Mouse (Mus musculus): ENCODE results near the gene Cpeb3. TPM values are rescaled to one million over a fixed set of nuclear protein-coding genes. Genes with fewer than 3 reads are reported as not detected.
"Not testable (repeated sequence)": the region's sequence is repeated elsewhere in the genome, so short reads cannot be mapped to it uniquely, and the experiment has no call there.

Gene Cpeb3
- polyA plus RNA-seq, 1 experiment, result 0.57 TPM

DNA sequence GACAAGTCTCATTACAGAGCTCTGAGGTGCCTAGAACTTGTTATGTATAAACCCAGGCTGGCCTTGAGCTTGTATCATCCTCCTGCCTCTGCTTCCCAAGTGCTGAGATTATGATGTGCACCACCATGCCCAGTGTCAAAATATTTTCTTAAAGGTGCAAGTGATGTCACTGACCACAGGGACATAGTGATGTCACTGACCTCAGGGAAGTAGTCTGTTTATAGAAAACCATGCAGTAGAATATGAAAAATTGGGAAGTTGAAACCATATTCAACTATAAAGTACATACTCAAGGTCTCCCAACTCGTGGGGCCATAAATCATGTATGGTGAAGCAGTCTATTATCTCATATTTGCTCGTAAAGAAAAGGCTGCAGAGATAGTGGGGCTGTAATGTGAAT lies 71.3 kb downstream of the Cpeb3 start:
- Histone ChIP-seq H3K79me2 (ENCODE audit: control insufficient read depth, insufficient read depth) (no peaks in the 10 kb centered on the region), H3K27me3 (ENCODE audit: control insufficient read depth, insufficient read depth, insufficient read length) (no peaks in the 10 kb centered on the region), H3K4me3 (ENCODE audit: insufficient read depth, poor library complexity, severe bottlenecking) (no peak overlapping the region), H3K36me3 (ENCODE audit: control insufficient read depth, insufficient read depth) (no peaks in the 10 kb centered on the region), H3K79me3 (ENCODE audit: low read depth) (no peaks in the 10 kb centered on the region), H3ac (ENCODE audit: control insufficient read depth, insufficient read length, low read depth) (no peak overlapping the region)
- TF ChIP-seq FOSL1 (IDR thresholded peaks at IDR 0.05; ENCODE audit: insufficient read depth, low read length, poor library complexity, severe bottlenecking) (no peak), MYOG (IDR thresholded peaks at IDR 0.05; ENCODE audit: control insufficient read depth, extremely low read depth, insufficient read length) (no peak), MAX (IDR thresholded peaks at IDR 0.05) (no peak), CTCF (IDR thresholded peaks at IDR 0.05; ENCODE audit: control insufficient read depth, insufficient read depth, insufficient read length) (no peak), CEBPB (IDR thresholded peaks at IDR 0.05; ENCODE audit: low read depth) (no peak), MYOD1 (IDR thresholded peaks at IDR 0.05; ENCODE audit: control insufficient read depth, insufficient read length, low read depth) (no peak), USF1 (IDR thresholded peaks at IDR 0.05; ENCODE audit: low read depth) (no peak)

DNA sequence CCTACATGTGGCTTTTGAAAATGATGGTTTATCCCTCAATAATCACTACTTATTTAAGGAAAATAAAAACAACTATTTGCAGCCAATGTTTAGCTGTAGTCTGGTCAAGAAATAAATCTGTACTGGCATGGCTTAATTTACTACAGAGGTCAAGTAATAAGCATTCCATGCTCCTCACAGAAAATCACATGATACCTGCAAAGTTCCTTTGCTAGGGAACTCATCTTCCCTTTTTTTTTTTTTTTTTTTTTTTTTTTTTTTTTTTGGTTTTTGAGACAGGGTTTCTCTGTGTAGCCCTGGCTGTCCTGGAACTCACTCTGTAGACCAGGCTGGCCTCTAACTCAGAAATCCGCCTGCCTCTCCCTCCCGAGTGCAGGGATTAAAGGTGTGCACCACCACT lies 72.9 kb downstream of the Cpeb3 start:
- H3K79me2 ChIP-seq (ENCODE audit: control insufficient read depth, insufficient read depth); H3K27me3 ChIP-seq (ENCODE audit: control insufficient read depth, insufficient read depth, insufficient read length); H3ac ChIP-seq (ENCODE audit: control insufficient read depth, insufficient read length, low read depth); H3K36me3 ChIP-seq (ENCODE audit: control insufficient read depth, insufficient read depth); H3K79me3 ChIP-seq (ENCODE audit: low read depth); H3K4me3 ChIP-seq (ENCODE audit: insufficient read depth, poor library complexity, severe bottlenecking): not testable (repeated sequence)

DNA sequence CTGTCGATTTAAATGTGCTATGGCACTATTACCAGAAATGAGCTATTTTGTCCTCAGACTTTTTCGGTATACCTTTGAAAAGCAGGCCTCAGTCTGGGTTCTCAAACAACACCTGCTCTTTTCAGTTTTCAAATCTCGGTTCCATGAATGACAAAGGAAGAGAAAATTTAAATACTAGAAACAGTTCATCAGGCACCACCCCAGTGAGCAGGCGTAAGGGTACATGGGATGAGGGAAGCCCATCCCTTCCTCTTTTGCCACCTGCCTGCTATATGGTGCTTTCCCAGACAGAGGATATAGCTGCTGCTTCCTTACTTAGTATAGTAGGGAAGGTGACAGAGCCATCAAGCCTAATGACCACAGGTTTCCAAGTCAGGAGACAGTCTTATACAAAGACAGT lies 74.7 kb downstream of the Cpeb3 start:
- Histone ChIP-seq H3K36me3 (ENCODE audit: control insufficient read depth, insufficient read depth) (no peaks in the 10 kb centered on the region), H3K79me2 (ENCODE audit: control insufficient read depth, insufficient read depth) (no peaks in the 10 kb centered on the region), H3ac (ENCODE audit: control insufficient read depth, insufficient read length, low read depth) (no peak overlapping the region), H3K27me3 (ENCODE audit: control insufficient read depth, insufficient read depth, insufficient read length) (no peaks in the 10 kb centered on the region), H3K4me3 (ENCODE audit: insufficient read depth, poor library complexity, severe bottlenecking) (no peak overlapping the region), H3K79me3 (ENCODE audit: low read depth) (no peaks in the 10 kb centered on the region)
- TF ChIP-seq MAX (IDR thresholded peaks at IDR 0.05) (no peak), MYOG (IDR thresholded peaks at IDR 0.05; ENCODE audit: control insufficient read depth, extremely low read depth, insufficient read length) (no peak)

DNA sequence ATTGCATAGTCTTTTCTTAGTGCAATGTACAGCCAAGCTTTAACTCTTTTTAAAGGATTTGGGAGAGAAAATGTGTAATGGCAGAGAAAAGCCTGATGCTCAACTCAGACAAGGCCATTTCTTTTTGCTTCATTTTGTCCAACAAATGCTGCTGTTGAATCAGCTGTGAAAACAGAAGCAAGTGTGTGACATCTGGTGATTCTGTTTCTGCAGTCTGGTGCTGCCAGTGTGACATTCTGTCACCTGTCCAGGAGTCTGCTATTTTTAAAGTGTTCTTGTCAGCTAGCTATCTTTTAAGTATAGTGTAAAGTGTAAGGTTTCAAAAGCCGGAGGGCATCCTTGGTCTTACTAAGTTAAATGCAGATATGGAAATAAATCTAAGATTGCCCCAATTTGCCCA lies 76.7 kb downstream of the Cpeb3 start:
- H3ac ChIP-seq (ENCODE audit: control insufficient read depth, insufficient read length, low read depth), result no peak overlapping the region
- TF ChIP-seq MYOG (IDR thresholded peaks at IDR 0.05; ENCODE audit: control insufficient read depth, extremely low read depth, insufficient read length) (no peak), FOSL1 (IDR thresholded peaks at IDR 0.05; ENCODE audit: insufficient read depth, low read length, poor library complexity, severe bottlenecking) (no peak), MAX (IDR thresholded peaks at IDR 0.05) (no peak), USF1 (IDR thresholded peaks at IDR 0.05; ENCODE audit: low read depth) (no peak), MYOD1 (IDR thresholded peaks at IDR 0.05; ENCODE audit: control insufficient read depth, insufficient read length, low read depth) (no peak), CTCF (IDR thresholded peaks at IDR 0.05; ENCODE audit: control insufficient read depth, insufficient read depth, insufficient read length) (no peak), CEBPB (IDR thresholded peaks at IDR 0.05; ENCODE audit: low read depth) (no peak)
- no peaks in the 10 kb centered on the region for H3K79me2 ChIP-seq (ENCODE audit: control insufficient read depth, insufficient read depth)
- H3K36me3 ChIP-seq (ENCODE audit: control insufficient read depth, insufficient read depth), result no peaks in the 10 kb centered on the region
- no peaks in the 10 kb centered on the region for H3K27me3 ChIP-seq (ENCODE audit: control insufficient read depth, insufficient read depth, insufficient read length)
- H3K79me3 ChIP-seq (ENCODE audit: low read depth), result no peaks in the 10 kb centered on the region
- H3K4me3 ChIP-seq (ENCODE audit: insufficient read depth, poor library complexity, severe bottlenecking), result no peak overlapping the region

DNA sequence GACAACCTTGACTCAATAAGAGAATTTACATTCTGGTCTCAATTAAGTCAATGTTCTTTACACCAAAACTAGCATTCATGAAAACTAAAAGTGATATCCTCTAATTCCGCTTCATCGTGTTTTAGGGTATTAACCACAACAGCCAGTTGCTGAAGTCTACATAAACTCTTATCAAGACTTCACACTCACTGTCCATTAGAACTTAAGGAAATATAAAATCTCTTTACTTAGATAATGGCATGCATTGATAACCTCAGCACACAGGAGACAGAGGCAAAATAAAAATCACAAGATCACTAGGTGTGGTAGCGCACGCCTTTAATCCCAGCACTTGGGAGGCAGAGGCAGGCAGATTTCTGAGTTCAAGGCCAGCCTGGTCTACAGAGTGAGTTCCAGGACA lies 79.9 kb downstream of the Cpeb3 start:
- TF ChIP-seq MAX (IDR thresholded peaks at IDR 0.05) (no peak), CTCF (IDR thresholded peaks at IDR 0.05; ENCODE audit: control insufficient read depth, insufficient read depth, insufficient read length) (no peak), FOSL1 (IDR thresholded peaks at IDR 0.05; ENCODE audit: insufficient read depth, low read length, poor library complexity, severe bottlenecking) (no peak), USF1 (IDR thresholded peaks at IDR 0.05; ENCODE audit: low read depth) (no peak), MYOG (IDR thresholded peaks at IDR 0.05; ENCODE audit: control insufficient read depth, extremely low read depth, insufficient read length) (no peak), MYOD1 (IDR thresholded peaks at IDR 0.05; ENCODE audit: control insufficient read depth, insufficient read length, low read depth) (no peak), CEBPB (IDR thresholded peaks at IDR 0.05; ENCODE audit: low read depth) (no peak)
- no peak overlapping the region for H3ac ChIP-seq (ENCODE audit: control insufficient read depth, insufficient read length, low read depth)
- H3K36me3 ChIP-seq (ENCODE audit: control insufficient read depth, insufficient read depth), result no peaks in the 10 kb centered on the region
- no peaks in the 10 kb centered on the region for H3K27me3 ChIP-seq (ENCODE audit: control insufficient read depth, insufficient read depth, insufficient read length)
- no peaks in the 10 kb centered on the region for H3K79me2 ChIP-seq (ENCODE audit: control insufficient read depth, insufficient read depth)
- H3K4me3 ChIP-seq (ENCODE audit: insufficient read depth, poor library complexity, severe bottlenecking), result no peak overlapping the region
- H3K79me3 ChIP-seq (ENCODE audit: low read depth), result no peaks in the 10 kb centered on the region

DNA sequence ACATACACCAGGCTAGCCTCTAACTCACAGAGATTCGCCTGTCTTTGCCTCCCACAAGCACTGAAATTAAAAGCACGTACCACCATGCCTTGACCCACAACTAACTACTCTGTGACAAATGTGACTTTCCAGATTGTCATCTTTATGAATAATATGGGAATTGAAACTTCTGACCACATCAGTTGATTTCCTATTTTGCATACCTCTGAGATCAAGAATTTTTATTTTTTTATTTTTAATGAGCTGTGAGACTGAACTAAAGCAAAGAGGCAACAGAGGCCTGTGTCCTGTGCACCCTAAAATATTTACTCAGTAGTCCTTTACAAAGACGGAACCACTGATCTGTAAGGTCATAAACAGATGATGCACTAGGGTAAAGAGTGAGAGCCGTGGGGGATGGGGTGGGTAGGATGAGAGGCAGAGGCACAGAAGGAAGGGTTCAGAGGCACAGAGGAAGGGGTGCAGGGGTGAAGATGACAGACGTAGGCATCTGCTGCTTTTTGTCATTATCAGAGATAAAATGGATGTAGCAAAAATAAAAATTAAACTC lies 81.3 kb downstream of the Cpeb3 start:
- H3K4me3 ChIP-seq (ENCODE audit: insufficient read depth, poor library complexity, severe bottlenecking), result no peak overlapping the region
- H3K36me3 ChIP-seq (ENCODE audit: control insufficient read depth, insufficient read depth), result no peaks in the 10 kb centered on the region
- no peaks in the 10 kb centered on the region for H3K79me2 ChIP-seq (ENCODE audit: control insufficient read depth, insufficient read depth)
- H3ac ChIP-seq (ENCODE audit: control insufficient read depth, insufficient read length, low read depth), result no peak overlapping the region
- no peaks in the 10 kb centered on the region for H3K79me3 ChIP-seq (ENCODE audit: low read depth)
- H3K27me3 ChIP-seq (ENCODE audit: control insufficient read depth, insufficient read depth, insufficient read length), result no peaks in the 10 kb centered on the region
- no peak for TF ChIP-seq MAX (IDR thresholded peaks at IDR 0.05)
- TF ChIP-seq FOSL1 (IDR thresholded peaks at IDR 0.05; ENCODE audit: insufficient read depth, low read length, poor library complexity, severe bottlenecking), result no peak
- no peak for TF ChIP-seq MYOD1 (IDR thresholded peaks at IDR 0.05; ENCODE audit: control insufficient read depth, insufficient read length, low read depth)
- TF ChIP-seq USF1 (IDR thresholded peaks at IDR 0.05; ENCODE audit: low read depth), result no peak
- no peak for TF ChIP-seq CTCF (IDR thresholded peaks at IDR 0.05; ENCODE audit: control insufficient read depth, insufficient read depth, insufficient read length)
- TF ChIP-seq MYOG (IDR thresholded peaks at IDR 0.05; ENCODE audit: control insufficient read depth, extremely low read depth, insufficient read length), result no peak
